Mouse (Mus musculus) telencephalon, adult 2 months (tissue): Measurements from ENCODE around the gene Ipp.
A peak's percentile ranks its signal among the peaks of the same experiment; 100 is the strongest.

ENCODE experiments used
- DNase-seq: peaks from one replicate; pipeline ENCODE4 v3.0.0-alpha.2; 2011; ENCODE audit warnings: low read depth, low spot score

Ipp gene

GRCm38 (mm10) chr4:116557306-116558121 is 50.2 kb downstream of the Ipp start, which contains the start of gene Gpbp1l1:
TSS of gene Gpbp1l1 (plus strand) at chr4:116557658.
- DNase-seq, result peak; percentile 92

GRCm38 (mm10) chr4:116558151-116558882 is 51.0 kb downstream of the Ipp start:
- no peak for DNase-seq
